Mouse (Mus musculus) spleen, postnatal 14 days (tissue): Measurements from ENCODE around the gene Sept8.
A peak's percentile ranks its signal among the peaks of the same experiment; 100 is the strongest.

Experiments used
- DNase-seq, 2 experiments: peaks; one replicate each; pipeline ENCODE4 v3.0.0; 2021 to 2022; ENCODE audit warnings: low spot score in 2 of 2

The Sept8 gene

DNA sequence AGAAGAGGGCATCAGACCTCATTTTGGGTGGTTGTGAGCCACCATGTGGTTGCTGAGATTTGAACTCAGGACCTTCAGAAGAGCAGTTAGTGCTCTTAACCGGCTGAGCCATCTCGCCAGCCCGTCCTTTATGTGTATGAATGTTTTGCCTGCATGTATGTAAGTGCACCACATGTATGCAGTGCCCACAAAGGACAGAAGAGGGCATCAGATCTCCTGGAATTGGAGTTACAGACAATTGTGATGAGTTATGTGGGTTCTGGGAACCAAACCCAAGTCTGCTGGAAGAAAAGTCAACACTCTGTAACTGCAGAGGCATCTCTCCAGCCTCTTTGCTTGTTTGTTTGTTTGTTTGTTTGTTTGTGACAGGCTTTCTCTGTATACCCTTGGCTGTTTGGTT, 61.5 kb downstream of the Sept8 start:
- DNase-seq, result no peak

DNA sequence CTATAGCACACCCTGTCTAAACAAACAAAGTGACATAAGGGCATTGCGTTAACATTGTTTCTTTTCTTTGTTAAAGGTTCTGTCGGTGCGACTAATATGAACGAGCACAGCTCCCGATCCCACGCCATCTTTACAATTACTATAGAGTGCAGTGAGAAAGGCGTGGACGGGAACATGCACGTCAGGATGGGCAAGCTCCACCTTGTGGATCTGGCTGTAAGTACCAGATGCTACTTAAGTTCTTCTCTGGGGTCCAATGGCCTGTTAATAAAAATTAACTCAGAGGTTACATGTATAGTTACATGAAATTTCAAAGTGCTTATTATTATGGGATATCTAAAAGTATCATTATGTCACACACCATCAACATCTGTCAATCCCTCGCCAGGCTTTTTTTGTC, 64.1 kb downstream of the Sept8 start:
- DNase-seq, result no peak

DNA sequence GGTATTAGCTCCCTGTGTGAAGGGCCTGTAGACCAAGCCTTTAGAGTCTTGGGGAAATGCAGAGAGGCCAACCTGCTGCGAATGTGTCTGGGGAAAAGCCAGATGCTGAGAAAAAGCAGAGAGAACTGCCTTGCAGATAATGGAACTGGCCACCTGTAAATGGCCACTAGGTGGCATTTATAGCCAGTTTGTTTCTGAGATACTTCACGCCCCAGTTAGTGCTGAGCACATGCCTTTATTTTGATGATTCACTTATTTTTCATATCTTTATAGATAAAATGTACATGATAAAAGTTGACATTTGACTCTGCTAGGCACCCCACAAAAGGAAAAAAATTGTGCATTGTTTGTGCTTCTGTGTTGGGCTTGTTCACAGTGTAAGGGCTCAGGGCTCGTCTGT, 65.8 kb downstream of the Sept8 start:
- no peak for DNase-seq

DNA sequence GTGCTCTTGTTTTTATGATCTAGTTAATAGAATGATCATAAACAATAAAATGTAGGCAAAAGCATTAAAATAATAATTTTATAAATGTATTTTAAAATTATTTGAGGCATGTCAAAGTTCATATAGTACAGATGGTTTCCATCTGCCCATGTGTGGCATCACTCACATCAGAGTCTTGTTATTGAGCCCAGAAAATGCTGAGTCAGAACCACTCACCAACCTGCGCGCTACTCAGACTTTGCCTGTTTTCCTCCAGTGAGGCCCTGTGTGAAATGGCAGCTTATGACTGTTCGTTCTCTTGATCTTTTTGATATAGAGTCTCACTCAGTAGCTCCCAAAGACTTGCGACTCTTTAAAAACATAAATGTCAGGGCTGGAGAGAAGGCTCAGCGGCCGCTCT, 66.5 kb downstream of the Sept8 start:
- no peak for DNase-seq

DNA sequence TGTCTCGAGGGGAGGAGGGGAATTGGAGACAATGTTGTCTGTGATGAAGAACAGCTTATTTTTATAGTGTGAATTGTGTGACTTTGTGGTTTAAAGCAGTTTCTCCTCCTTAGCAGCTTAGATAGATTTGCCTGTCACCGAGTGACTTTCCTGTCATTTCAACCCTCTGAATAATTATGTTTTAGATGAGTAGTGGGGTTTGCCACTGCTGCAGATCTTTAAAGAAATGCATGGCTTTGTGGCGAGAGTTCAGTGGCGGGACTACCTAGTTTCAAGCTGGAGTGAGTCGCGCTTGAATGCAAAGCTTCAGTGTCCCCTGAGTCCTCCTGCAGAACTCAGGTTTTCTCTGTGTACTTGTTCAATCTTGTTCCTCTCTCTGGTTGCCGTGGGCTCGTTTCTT, 69.2 kb downstream of the Sept8 start:
- DNase-seq, result no peak

DNA sequence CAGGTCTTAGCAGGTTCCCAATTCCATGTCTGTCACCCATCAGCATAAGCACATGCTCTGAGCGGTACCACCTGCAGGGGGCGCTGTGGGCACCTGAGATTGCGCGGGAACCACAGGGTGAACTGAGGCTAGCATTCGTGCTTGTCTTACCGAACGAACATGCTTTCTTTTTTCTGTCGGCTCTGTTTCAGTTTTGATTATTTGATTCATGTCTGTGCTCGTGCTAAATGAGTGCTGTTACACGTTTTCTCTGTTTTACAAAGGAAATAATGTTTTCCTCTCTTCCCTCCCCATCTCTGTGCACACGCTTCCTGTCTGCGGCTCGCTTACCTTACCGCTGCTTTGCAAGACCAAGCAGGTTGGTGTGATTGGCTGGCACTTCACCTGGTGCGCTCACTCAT, 71.3 kb downstream of the Sept8 start:
- DNase-seq, result peak; percentile 60 to 71

DNA sequence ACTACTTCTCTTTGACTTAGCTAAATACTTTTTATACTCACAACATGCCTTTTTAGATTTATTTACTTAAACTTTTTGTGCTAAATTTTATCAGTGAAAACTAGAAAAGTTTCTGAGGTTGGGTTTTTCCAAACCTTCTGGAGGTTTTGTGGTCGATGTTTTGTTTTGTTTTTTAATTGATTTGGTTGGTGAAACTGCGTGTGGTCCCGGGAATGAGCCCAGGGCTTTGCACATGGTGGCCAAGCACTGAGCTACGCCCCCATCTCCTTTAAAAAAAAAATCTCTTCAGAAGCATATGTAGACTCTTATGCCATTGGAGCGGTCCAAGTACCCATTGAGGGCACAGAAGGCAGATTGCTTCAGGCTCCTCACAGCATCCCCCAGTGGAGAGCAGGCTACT, 72.1 kb downstream of the Sept8 start:
- DNase-seq, result no peak
